Mouse (Mus musculus): ENCODE results near the gene Sdcbp2.

DNA sequence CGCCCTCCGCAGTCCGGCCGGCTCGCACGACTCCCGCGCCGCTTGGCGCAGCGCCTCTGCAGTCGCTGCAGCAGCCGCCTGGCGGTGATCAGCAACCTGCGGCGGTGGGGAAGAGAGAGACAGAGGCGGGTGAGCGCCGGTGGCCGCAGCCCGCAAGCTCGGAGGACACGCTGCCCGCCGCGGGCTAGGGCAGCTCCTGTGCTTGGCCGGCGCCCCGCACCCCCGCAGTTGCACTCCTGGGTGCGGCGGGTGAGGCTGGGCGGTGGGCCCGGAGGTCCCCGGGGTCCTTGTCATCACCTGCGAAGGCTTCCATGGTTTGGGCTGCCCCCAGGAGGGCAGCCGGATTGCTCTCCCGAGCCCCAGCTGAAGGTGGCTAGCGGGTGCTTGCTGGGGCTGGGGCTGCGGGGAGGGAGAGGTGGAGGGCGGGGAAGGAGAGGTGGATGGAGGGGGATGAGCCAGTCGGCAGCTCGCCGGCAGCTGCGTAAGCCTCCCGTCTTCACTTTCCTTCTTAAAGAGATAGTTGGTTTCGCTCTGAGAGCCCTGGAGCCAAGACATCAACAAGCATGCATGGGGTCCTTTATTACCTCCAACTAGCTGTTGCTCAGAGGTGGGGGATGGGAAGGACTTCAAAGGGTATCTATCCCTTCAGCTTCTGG, 59.9 kb downstream of the Sdcbp2 start, which contains the start of gene Snph:
- TF ChIP-seq ETS1 (IDR thresholded peaks at IDR 0.05; ENCODE audit: low read depth, low read length) (no peak), POLR2A (IDR thresholded peaks at IDR 0.05; ENCODE audit: control insufficient read depth in 1 of 2, insufficient read depth in 1 of 2, low read depth in 1 of 2, low read length in 2 of 2, poor library complexity in 1 of 2) (no peak), MXI1 (IDR thresholded peaks at IDR 0.05; ENCODE audit: low read depth, low read length) (no peak), USF1 (IDR thresholded peaks at IDR 0.05; ENCODE audit: low read depth, low read length) (no peak), SMC3 (IDR thresholded peaks at IDR 0.05; ENCODE audit: low read depth, low read length) (no peak), CTCF (IDR thresholded peaks at IDR 0.05 in 2 of 3, conservative IDR thresholded peaks at IDR 0.05 in 1 of 3; ENCODE audit: control insufficient read depth in 1 of 3, insufficient read depth in 1 of 3, low read depth in 2 of 3, low read length in 3 of 3, poor library complexity in 1 of 3, severe bottlenecking in 1 of 3) (no peak), ELF1 (IDR thresholded peaks at IDR 0.05; ENCODE audit: low read depth, low read length) (no peak), GATA1 (IDR thresholded peaks at IDR 0.05; ENCODE audit: low read depth, low read length) (no peak), EP300 (IDR thresholded peaks at IDR 0.05; ENCODE audit: low read depth in 1 of 2, low read length in 2 of 2) (no peak), NRF1 (IDR thresholded peaks at IDR 0.05; ENCODE audit: insufficient read depth, low read depth, low read length, poor library complexity, severe bottlenecking) (no peak), CHD2 (IDR thresholded peaks at IDR 0.05; ENCODE audit: low read length) (no peak)

All from MEL (cell line).